Mouse (Mus musculus): Measurements from ENCODE around the gene Gm15093. TPM values are rescaled to one million over a fixed set of nuclear protein-coding genes. Genes with fewer than 3 reads are reported as not detected.

Gm15093 gene
- not detected in 2 replicates for polyA plus RNA-seq (2012)

DNA sequence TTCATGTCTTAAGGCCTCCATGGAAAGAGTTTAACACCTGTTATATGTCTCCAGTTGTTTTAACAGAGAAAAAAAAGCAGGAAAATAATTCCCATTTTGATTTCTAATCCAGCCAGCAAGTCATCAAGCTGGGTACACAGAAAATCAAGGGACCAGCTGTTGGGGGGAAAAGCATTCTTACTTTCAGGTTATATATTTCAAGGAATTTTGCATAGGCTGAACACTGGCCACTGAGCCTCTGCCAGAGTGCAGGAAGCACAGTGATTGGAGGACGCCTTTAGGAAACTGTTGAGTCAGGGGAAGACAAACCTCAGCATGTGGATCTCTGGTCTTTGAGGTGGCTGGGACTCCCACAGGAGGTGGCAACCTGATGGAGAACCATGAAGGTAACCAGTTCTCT is at the start of gene Gm15093:
Gm15093 (plus strand) TSS at position 301 of the 400 bp plus-strand sequence.

Other genes starting within 250 kb of the Gm15093 start
- not detected in 2 replicates for gene Ott, start 198.1 kb upstream of the Gm15093 start, polyA plus RNA-seq (2012)
- not detected in 2 replicates for gene Gm15085, start 175.2 kb downstream of the Gm15093 start, polyA plus RNA-seq (2012)

Measured in megakaryocyte-erythroid progenitor cell, adult 5 weeks (primary cell).